Mouse (Mus musculus) small intestine, adult 2 months (tissue): ENCODE measurements at regions not wholly inside any gene's neighbourhood (a gene's known extent, or its start where the extent isn't known, plus 50 kb on each side); places are given as distances from the start of the nearest gene placed in this dataset.

Source experiments
- H3K27ac ChIP-seq: fragments of 200-500 bp; 2 replicates; pipeline ENCODE4 v1.5.1; 2012; ENCODE audit warnings: low read depth, low read length, control low read depth, inconsistent platforms; ENCODE audit not compliant: insufficient read depth
- H3K27me3 ChIP-seq: fragments of 200-500 bp; 2 replicates; pipeline ENCODE4 v1.6.1; 2012; ENCODE audit warnings: mild to moderate bottlenecking, moderate library complexity, low read length, inconsistent platforms; ENCODE audit not compliant: control insufficient read depth, insufficient read depth
- H3K36me3 ChIP-seq: fragments of 200-500 bp; 2 replicates; pipeline ENCODE4 v1.6.1; 2012; ENCODE audit warnings: mild to moderate bottlenecking, low read length, control low read depth, inconsistent platforms; ENCODE audit not compliant: control insufficient read depth, insufficient read depth
- H3K4me1 ChIP-seq: fragments of 200-500 bp; 2 replicates; pipeline ENCODE4 v1.6.1; 2012; ENCODE audit warnings: low read length, inconsistent platforms, mixed read lengths; ENCODE audit not compliant: control insufficient read depth, insufficient read depth, insufficient read length
- H3K4me3 ChIP-seq: fragments of 200-500 bp; 2 replicates; pipeline ENCODE4 v1.5.1; 2012; ENCODE audit warnings: low read depth, mild to moderate bottlenecking, control low read depth, inconsistent platforms, low read length, moderate library complexity
- CTCF ChIP-seq: fragments of 200-500 bp; IDR thresholded peaks from 2 replicates; pipeline ENCODE4 v1.5.1; 2012; ENCODE audit warnings: low read depth, mild to moderate bottlenecking, control low read depth, inconsistent platforms, low read length, moderate library complexity, mixed read lengths; ENCODE audit not compliant: insufficient replicate concordance, insufficient read length; ENCODE audit errors: extremely low read depth
- POLR2A ChIP-seq: fragments of 200-500 bp; IDR thresholded peaks from 2 replicates; pipeline ENCODE4 v1.6.1; 2012; ENCODE audit warnings: low read depth, mild to moderate bottlenecking, control low read depth, inconsistent platforms, low read length, moderate library complexity
- WGBS: fragments of 180-500 bp; shearing (Covaris S2); methylation state at CpG from one replicate; pipeline ENCODE4 v1.1.7; 2018; 5-methylcytosine and 5-hydroxymethylcytosine counted together

DNA sequence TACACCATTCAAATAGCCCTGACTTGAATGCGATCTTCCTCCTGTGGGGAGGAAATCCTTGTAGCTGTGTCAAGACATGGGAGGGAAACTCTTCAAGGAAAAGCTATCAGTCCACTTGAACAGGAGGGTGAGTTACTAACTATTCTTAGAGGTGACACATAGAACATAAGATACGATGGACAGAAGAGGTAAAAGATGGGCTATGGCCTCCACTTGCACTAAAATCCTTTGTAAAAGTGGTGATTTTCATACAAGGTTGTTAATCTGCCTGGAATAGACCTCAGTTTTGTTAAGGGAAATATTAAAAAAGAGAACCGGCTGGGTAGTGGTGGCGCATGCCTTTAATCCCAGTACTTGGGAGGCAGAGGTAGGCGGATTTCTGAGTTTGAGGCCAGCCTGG, 102.1 kb upstream of the Cpm start:
- no peaks in the 10 kb centered on the region for H3K36me3 ChIP-seq
- WGBS, result 93% methylated on average over 5 of the region's 5 CpGs
- H3K27ac ChIP-seq, result no peak overlapping the region
- H3K4me3 ChIP-seq, result no peak overlapping the region
- TF ChIP-seq POLR2A (no peak), CTCF (no peak)
- H3K27me3 ChIP-seq, result no peaks in the 10 kb centered on the region
- peaks cover 2% of the 10 kb centered on the region; the same call in 1 of the 2 replicates for H3K4me1 ChIP-seq

DNA sequence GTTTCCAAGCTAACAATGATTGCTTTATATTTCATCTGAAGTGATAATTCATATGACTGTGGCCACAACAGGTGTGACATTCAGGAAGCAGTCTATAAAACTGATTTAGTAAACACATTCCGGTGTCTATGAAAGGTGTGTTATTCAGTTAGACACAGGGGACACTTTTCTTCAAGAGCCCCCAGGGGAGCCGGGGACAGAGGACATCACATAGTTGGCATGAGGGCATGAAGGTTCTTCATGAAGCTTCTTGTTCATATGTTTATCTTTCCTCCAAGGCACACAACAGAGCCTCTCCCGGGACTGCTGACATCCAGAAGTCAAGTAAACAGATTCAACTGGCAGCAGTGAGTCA, 102.5 kb upstream of the Cpm start:
- H3K27me3 ChIP-seq, result no peaks in the 10 kb centered on the region
- WGBS, result 32% methylated on average over 3 of the region's 3 CpGs
- no peak overlapping the region for H3K4me3 ChIP-seq
- no peak overlapping the region for H3K27ac ChIP-seq
- TF ChIP-seq CTCF, result no peak
- no peak for TF ChIP-seq POLR2A
- H3K4me1 ChIP-seq, result peaks cover 2% of the 10 kb centered on the region; the same call in 1 of the 2 replicates
- no peaks in the 10 kb centered on the region for H3K36me3 ChIP-seq

DNA sequence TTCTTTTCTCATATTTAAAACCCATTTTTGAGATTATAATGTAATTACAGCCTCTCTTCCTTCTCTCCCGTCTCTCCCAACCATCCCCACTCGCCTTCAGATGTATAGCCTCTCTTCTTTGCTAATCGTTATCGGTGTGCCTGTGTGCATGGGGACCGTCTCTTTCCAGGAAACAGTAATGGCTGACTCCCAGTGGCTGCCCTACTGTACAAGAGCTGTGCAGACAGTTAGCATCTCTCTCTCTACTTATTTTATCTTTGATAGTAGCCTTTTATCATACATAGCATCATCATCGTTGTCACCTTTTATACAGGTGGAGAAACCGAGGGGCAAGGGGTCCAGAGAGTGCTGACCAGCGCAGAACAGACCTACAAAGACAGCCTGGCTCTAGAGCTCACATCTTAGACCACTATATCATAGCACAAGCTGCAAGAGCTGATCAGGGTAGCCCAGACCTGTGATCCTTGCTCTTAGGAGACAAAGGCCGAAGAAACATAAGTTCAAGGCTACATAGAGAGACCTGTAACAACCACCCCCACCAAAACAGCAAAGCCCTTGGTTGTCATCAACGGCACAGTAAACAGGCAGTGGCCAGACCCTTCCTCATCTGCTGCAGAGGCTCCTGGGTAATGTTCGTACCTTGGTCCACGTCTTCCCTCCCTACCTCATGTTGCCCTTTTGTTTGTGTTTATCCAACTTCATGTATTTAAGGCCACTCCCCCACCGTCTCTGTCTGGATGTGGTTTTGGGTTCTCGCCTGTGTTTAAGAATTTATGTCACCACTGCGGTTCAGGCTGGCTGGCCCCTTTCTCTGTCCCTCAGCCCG, 103.1 kb upstream of the Cpm start:
- H3K4me1 ChIP-seq, result no peaks in the 10 kb centered on the region
- H3K27ac ChIP-seq, result no peak overlapping the region
- WGBS, result 70% methylated on average over 16 of the region's 16 CpGs
- TF ChIP-seq CTCF, result no peak
- no peak for TF ChIP-seq POLR2A
- no peak overlapping the region for H3K4me3 ChIP-seq
- H3K36me3 ChIP-seq, result no peaks in the 10 kb centered on the region
- no peaks in the 10 kb centered on the region; the same call in 1 of the 2 replicates for H3K27me3 ChIP-seq

DNA sequence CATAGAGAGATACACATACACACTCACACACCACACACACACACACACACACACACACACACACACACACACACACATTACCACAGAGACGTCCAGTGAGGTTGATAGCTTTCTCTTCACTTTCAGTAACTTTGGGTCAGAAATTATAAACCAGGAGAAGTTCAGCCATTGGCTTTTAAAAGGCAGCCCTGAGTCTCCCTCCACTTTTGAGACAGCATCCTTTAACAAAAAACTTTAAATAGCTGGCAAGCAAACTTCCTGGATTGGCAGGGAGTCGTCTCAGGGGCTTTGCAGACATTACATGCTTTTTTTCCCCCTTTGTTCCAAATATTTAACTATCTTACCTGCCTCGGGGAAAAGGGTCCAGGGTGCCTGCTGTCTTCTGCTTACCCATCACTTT, 103.7 kb upstream of the Cpm start:
- H3K4me3 ChIP-seq, result no peak overlapping the region
- H3K27me3 ChIP-seq, result no peaks in the 10 kb centered on the region; the same call in 1 of the 2 replicates
- no peaks in the 10 kb centered on the region for H3K36me3 ChIP-seq
- 48% methylated on average over 3 of the region's 3 CpGs for WGBS
- TF ChIP-seq CTCF (no peak), POLR2A (no peak)
- no peak overlapping the region for H3K27ac ChIP-seq
- no peaks in the 10 kb centered on the region for H3K4me1 ChIP-seq

DNA sequence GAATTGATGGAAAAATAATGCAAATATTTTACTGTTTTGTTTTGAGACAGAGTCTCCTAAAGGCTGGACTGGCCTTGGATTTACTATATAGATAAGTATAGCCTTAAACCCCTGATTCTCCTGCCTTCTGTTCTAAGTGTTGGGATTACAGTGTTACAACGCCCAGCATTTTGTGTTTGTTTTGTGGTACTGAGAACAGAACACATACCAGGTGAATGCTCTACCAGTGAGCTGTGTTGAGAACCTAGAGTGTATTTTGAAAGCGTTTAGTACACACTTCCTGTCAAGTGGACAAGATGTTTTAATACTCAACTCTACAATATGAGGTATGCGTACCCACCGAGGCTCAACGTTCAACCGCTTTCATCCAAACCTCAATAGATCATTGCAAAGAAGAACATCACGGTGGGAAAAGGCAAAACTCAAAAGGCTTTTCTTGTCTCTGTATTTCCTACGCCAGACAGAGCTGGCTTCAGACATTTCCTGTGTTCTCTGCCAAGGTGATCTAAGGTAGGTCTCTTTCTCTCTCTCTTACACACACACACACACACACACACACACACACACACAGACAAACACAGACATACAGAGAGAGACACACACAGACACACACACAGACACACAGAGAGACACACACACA, 104.3 kb upstream of the Cpm start:
- H3K27ac ChIP-seq, result no peak overlapping the region
- H3K4me3 ChIP-seq, result no peak overlapping the region
- H3K36me3 ChIP-seq, result no peaks in the 10 kb centered on the region
- TF ChIP-seq POLR2A (no peak), CTCF (no peak)
- H3K27me3 ChIP-seq, result no peaks in the 10 kb centered on the region; the same call in 1 of the 2 replicates
- 71% methylated on average over 8 of the region's 8 CpGs for WGBS
- H3K4me1 ChIP-seq, result no peaks in the 10 kb centered on the region

DNA sequence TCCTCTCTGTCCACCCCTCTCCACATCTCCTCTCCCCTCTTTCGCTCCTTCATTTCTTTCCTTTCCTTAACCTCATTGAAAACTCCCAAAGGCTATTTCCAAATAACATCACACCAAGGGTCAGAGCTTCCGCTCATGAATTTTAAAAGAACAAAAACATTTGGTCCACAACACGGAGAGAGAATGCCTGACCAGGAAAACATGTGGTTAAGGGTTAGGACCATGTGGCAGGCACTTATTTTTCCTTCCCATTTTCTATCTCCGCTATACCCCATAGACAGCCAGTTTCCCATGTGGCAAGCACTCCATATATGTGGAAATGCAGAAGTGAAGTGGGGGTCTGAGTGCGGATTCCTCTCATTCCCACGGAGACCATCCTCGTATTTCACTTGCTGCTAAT, 105.2 kb upstream of the Cpm start:
- no peak overlapping the region for H3K4me3 ChIP-seq
- no peaks in the 10 kb centered on the region for H3K36me3 ChIP-seq
- TF ChIP-seq POLR2A, result no peak
- no peak for TF ChIP-seq CTCF
- WGBS, result 83% methylated on average over 7 of the region's 7 CpGs
- H3K4me1 ChIP-seq, result peaks cover 5% of the 10 kb centered on the region; the same call in 1 of the 2 replicates
- no peaks in the 10 kb centered on the region; the same call in 1 of the 2 replicates for H3K27me3 ChIP-seq
- no peak overlapping the region for H3K27ac ChIP-seq

DNA sequence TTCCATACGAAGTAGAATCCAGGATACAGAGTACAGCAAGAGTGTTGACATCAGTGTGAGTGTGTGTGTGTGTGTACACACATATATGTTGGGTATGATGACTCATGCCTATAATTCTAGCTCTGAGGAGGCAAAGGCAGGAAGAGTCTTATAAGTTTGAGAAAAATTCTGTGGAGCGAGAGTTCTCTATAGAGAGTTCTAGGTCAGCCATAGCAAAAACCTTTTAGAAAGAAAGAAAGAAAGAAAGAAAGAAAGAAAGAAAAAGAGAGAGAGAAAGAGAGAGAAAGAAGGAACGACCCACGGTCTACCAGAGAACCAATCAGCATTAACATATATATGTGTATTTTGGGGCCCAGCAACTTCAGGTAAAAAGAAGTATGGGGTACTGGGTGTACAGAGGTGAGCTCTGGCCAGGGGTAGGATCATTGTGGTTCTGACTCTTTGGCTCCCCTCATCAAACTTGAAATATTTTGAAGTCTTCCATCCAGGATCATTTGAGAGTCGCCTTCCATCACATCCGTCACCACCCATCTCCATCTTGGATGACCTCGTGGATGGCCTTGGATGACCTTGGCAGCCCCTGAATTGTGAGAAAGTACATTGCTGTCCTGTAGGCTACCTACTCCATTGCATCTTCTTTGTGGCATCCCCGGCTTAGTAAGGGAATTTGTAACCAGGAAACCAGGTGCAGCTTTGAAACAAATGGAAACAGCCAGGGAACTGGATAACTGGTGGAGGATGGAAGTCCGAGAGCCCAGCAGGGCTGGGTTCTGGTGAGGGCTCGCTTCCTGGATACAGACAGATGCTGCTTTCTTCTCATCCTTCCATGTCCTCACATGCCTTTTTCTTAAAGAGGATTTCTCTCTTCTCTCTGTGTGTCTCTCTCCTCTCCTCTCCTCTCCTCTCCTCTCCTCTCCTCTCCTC, 106.1 kb upstream of the Cpm start:
- TF ChIP-seq POLR2A (no peak), CTCF (no peak)
- Histone ChIP-seq H3K27me3 (no peaks in the 10 kb centered on the region; the same call in 1 of the 2 replicates), H3K27ac (no peak overlapping the region), H3K4me3 (no peak overlapping the region), H3K4me1 (peaks cover 5% of the 10 kb centered on the region; the same call in 1 of the 2 replicates), H3K36me3 (no peaks in the 10 kb centered on the region)
- 86% methylated on average over 10 of the region's 10 CpGs for WGBS
